Mouse (Mus musculus): Measurements from ENCODE around the gene Cxcl12.

The Cxcl12 gene

DNA sequence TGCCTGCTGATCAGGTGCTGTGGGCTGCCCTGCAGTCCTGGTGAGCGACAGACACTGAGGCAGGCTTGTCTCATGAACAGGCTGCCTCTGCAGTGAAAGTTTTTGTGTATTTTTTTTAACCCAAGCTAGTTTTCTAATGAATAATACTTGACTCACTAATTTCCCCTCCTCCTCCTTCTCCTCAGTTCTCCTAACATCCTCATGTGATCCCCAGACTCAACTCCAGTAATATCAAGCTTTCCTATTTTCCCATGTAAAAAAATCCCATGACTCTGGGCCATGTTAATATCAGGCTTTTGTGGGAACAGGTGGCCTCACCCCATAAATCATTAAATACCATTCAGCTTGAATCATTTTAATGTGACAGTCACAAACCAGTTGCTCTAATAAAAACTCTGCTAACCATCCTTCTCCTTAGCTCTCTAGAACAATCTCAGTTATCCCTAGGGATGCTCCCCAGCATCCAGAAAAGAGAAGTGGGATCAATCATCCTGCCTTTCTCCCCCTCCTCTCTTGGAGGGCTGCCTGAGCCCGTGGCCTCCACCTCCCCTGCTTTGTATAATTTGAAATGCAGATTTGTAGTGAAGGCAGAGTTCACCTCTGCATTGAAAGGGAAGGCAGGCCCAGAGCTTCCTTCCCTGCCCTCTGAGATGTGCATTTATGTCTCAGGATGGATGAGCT is 6.9 kb downstream of the Cxcl12 start:
- no peak for DNase-seq (ENCODE audit: low read depth, low spot score)

DNA sequence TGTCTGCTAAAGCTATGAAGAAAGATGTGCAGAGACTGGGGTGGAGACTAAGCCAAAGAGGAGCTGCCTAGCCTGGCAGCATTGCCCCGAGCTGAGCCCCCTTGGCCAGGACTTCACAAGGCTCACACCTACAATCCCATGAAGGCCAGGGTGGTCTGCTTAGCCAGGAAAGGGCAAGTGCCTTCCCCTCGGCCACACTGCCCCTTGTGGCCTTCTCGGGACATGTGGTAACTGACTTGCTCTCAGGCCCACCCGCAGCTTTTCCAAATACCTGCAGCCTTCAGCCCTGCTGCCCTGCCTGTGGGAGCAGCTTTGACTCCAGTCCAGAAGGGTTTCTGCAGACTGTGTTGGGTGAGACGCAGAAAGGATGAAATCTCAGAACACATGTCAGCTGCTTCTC is 8.1 kb downstream of the Cxcl12 start:
- no peak for DNase-seq (ENCODE audit: low read depth, low spot score)

DNA sequence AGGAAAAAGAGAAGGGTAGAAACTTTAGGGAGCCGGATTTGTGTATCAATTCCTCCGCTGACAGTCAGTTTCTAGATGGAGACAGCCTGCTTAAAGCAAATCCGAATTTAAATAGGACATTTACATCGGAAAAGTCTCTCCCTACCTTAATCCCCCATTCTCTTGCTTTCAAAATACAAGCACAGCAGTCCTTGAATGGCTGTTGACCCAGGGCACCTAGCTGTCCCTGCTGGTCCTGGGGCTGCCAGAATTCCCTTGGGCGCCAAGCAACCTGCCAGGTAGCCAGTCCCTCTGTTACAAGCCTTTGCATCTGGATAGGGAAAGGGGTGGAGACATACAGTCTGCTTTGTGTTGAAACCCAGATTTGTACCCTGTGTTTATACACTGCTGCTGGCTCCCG is 12.0 kb downstream of the Cxcl12 start:
- DNase-seq (ENCODE audit: low read depth, low spot score), result no peak

DNA sequence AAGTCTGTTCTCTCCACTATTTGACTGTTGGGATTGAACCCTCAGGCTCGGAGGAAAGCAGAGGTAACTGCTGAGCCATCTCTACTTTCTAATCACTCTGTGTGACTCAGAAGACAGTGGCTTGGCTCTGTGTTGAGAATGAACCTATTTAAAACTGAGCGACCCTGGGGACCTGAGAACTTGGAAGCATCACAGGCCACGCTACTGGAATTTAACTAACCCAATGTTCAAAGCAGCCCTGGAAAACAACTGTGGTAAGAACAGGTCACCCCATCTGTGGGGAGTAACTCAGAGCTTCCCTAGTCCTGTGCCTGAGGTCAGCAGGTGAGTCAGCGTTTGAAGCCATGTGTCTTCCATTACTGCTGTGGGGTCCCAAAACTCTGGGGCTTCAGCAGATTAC is 17.0 kb downstream of the Cxcl12 start:
- DNase-seq (ENCODE audit: low read depth, low spot score), result peak; percentile 67

DNA sequence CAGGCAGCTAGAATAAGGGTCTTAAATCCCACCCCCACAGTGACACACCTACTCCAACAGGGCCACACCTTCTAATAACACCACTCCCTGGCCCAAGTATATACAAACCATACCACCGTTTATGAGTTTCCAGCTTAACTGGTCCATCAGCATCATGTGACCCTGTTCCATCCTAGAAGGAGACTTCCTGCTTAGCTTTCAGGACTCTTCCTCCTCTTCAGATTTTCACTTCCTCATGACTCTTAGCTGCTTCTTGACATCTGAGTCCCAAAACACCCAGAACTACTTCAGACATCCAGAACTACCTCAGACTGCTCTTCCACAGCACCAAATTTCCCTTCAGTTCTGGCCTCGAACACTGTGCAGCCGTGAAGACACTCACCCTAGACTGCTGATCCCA is 22.1 kb downstream of the Cxcl12 start:
- DNase-seq (ENCODE audit: low read depth, low spot score), result no peak

DNA sequence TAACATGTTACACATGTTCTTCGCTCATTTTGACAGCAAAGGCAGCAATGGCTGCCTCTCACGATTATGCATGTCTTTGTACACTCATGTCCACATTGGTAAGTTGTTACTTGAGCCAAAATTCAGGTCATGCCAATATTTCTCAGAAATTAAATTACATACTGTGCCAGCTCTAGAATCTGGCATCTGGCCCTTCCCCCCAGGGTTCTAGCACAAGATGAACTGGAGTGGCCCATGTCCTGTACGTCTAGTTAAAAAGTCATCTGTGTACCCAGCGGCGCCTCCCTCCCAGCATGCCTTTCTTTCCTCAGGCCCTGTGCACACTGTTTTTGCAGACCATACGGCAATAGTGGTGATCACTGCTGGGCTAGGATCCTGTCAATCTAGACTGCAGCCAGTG is 23.4 kb downstream of the Cxcl12 start:
- DNase-seq (ENCODE audit: low read depth, low spot score), result no peak

DNA sequence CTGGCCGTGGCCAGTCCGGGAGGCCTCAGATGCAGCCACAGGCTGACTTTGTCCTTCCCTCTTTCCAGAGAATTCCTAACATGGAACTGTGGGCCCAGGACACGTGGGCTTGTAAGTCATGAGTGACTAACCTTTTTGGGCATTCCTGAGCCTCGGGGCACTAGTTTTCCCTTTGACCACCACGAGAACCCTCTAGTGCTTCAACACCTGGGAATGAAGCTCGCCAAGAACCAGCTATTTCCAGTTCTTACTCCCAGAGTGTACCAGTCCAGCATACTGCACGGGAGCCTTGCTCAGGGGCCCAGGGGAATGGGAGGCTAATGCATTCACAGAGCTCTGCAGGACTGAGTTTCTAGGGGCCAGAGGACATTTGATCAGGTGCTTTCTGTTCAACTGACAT is 24.3 kb downstream of the Cxcl12 start:
- peak; percentile 66 for DNase-seq (ENCODE audit: low read depth, low spot score)

DNA sequence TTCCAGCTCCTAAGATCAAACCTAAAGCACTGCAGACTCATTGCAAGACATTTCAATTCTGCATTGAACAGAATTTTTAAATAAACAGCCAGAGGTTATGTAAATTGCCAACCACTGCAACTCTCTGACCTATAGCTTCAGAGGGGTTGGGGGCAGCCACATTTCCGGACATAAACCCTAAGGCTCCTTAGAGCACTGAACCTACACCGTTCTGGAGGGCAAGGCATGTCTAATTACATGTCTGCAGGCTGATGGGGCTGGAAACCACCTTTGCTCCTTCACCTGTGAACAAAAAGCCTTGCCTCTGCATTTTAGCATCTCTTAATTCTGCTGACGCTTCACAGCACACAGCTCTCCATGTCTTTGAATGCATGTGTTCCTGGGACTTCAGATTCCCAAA is 26.9 kb downstream of the Cxcl12 start:
- DNase-seq (ENCODE audit: low read depth, low spot score), result no peak

DNA sequence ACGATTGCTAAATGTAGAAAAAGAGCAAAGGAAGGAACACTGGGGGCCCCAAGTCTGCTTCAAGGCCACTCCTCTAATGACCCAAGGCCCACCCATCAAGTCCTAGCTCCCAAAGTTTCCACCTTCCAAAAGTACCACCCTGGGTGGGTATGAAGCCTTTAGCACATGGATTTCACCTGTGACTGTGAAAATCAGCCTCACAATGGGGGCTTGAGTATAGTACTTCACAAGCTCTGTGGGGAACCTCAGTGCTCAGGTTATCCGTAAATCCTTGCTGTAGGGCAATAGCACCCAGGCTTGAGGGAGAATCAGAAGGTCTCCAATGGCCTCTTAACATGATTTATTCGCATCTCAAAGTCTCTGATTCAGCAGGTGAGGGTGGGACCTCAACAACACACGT is 30.5 kb downstream of the Cxcl12 start:
- no peak for DNase-seq (ENCODE audit: low read depth, low spot score)

DNA sequence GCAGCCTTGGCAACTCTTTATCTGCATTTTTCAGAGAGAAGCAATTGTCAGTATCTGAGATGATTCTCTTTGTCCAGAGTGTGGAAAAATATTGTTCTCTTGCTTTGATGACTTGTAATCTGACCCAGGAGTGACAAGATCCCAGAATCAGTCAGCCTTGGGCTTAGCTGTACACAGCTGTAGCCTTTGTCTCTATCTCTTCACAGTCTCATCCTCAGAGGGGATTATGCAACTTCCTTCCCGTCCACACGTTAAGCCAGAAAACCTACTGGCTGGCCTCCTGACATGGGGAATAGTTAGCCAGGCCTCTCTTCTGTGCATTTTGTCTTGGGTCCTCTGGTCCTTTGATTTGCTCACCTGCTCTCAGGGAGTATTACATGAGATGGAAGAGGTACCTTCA is 31.4 kb downstream of the Cxcl12 start:
- DNase-seq (ENCODE audit: low read depth, low spot score), result peak; percentile 42

DNA sequence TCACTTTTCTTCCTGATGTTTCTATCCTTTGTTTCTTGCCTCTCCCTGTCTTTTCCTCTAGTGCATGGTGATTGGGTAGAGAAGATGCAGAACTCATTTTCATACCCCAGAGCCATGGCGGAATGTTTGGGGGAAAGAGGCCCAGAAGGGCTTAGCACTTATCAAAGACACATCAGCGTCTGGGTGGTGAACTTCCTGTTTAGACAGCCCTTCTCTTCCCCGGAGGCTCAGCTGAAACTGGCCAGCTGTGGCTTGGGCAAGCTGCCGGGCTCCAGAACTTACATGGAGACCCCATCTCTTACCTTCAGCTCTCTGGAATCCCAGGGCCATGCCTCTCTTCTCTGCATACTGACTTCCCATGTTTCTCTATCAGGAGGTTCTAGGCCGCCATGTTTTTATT is 32.6 kb downstream of the Cxcl12 start:
- DNase-seq (ENCODE audit: low read depth, low spot score), result no peak

DNA sequence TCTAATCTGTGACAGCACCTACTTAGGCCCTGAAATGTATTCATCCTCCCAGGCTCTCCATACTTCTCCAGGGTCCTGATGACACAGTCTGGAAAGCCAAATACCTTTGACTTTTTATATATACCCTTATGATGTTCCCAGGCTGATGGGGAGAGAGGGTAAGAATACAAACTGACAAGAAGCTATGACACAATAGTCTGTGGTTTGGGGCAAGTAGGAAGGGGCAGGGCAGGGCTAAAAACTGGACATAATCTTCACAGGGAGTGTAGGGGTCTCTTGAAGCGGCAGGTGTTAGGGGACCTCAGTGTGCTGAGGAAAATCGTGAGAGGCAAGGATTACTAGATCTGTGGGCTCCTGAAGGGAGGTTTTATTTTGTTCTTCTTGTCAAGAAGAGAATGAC is 33.1 kb downstream of the Cxcl12 start:
- DNase-seq (ENCODE audit: low read depth, low spot score), result no peak

DNA sequence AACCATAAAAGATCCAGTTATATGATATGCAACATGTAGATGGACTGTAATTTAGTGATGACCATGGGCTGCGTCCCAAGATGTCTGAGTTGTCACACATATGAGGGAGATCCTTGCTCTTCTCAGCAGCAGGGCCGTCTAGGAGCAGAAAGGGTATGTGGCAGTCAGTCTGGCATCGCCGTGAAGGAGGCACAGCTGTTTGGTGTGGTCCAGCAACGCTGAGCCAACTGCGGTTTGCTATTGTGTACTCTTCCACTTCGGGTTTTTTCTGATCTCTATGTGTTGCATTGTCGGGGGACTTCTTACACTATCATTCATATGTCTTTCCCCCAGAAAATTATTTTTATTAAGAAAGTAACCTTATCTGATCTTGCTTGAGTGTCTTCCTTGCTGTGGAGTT is 33.5 kb downstream of the Cxcl12 start:
- DNase-seq (ENCODE audit: low read depth, low spot score), result no peak

DNA sequence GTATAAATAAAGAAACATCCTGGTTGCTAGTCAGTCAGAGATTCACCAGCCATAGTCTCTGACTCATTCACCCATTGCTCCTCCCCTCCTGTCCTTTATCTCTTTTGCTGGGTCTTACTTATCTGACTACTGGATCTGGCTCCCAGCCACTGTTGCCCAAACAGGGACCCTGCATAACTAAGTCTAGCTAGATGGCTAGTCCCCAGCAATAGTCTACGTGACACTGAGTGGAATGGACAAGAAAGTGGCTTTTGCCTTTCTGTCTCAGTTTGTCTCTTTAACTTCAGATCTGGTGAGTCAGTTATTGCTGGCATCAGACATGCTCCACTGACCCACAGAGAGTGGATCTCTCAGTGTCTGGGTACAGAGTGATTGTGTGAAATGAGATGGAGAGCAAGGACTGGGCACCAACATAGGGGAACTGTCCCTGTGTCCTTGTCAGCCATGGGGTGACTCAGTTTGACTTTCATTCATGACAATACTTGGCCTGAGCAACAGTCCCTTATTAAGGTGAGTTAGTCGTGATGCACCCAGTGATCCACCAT is 34.6 kb downstream of the Cxcl12 start:
- peak; percentile 62 for DNase-seq (ENCODE audit: low read depth, low spot score)

DNA sequence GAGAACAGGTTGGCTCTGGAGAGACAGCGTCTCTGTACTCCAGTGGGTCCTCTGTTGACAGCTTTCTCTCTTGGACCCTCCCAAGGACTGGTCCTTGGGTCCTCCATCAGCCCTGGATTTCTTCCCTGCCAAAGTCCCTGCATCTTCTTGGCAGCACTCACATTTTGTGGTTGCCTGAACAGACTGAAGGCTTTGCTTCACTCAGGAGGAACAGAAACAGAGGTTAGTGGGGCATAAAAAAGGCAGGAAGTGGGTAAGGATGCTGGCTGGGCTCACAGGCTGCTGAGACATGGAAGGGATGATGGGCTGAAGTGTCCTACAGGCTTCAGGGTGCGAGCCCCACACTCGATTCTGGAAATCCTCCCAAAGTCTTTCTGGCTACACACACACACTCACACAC is 35.8 kb downstream of the Cxcl12 start:
- peak; percentile 61 for DNase-seq (ENCODE audit: low read depth, low spot score)

DNA sequence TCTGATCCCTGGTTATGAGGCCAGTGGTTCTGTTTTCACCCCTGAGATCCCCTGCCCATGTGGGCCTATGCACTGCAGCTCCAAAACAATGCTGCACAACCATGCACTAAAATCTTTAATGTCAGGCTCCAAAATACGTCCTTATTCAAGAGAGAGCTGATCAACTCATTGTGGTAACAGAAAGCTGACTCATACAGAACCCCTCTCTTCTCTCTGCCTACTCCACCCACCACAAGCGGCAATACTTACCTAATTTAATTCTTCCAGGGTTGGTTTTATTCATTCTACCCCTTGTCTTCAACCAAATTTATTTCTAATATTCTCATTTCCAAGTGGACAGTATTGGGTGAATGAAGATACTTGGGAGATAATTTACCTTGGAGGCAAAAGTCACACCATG is 38.5 kb downstream of the Cxcl12 start:
- DNase-seq (ENCODE audit: low read depth, low spot score), result peak; percentile 46

DNA sequence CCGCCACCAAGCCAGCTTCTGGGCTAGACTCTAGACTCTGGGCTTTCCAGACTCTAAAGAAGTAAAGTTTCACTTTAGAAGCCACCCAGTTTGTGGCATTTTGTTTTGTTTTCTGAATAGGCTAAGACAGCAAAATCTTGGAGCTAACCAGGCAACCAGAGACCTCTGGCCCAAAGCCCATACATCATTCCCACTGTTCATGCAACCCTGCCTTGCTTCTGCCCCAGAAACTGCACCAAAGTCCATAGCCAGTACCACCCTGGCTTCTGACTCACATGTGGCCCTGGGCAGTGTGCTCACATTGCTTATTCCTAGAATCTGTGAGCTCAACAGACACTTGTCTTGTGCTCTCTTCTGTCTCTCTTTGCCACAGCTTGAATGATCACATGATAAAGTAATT is 39.0 kb downstream of the Cxcl12 start:
- DNase-seq (ENCODE audit: low read depth, low spot score), result peak; percentile 91

DNA sequence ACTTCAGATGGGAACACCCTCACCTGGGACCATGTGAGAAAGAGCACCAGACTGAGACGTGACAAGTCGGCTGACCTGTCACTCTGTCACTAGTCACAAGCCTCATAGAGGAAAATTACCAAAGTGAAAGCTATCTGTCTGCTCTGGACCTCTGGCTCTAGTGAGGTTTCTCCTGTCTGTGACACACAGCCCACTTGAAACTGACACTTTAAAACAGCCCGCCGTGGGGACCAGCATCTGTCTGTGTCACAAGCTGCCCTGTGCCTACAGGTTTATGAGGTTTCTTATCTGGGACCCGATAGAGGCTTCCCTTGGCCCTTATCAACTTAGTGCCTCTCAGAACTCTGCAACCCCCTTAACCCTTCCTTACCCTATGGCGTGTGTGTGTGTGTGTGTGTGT is 41.8 kb downstream of the Cxcl12 start:
- DNase-seq (ENCODE audit: low read depth, low spot score), result no peak

DNA sequence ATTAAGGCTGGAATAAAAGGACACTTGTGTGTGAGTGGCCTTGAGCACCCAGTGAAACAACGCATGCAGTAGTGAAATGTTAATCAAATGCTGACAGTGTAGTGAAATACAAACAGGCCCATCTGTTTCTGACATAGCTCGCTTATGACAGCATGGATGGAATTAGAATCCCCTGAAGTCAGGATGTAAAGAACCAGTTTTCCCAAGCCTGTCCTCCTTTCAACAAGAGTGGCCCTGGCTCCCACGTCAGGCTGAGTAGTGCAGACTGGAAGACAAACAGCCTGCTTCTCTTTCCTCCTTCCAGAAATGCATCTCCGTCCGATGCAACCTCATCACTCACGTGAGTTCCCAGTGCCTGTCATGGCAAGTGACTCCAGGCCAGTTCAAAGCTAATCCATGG is 42.2 kb downstream of the Cxcl12 start:
- DNase-seq (ENCODE audit: low read depth, low spot score), result no peak

DNA sequence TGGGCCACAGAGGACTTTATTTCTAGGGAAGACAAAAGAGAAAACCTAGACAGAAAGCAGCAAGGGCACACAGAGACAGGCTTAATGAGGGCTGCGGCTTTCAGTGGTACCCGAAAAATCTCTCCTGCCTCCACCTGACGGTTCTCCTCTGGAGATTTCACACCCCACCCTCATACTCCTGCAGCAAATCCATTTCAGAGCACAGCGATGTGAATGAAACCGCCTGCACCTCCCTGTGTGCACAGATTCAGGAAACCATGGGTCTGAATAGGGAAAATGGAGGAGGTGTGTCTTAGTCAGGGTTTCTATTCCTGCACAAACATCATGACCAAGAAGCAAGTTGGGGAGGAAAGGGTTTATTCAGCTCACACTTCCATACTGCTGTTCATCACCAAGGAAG is 46.2 kb downstream of the Cxcl12 start:
- no peak for DNase-seq (ENCODE audit: low read depth, low spot score)

DNA sequence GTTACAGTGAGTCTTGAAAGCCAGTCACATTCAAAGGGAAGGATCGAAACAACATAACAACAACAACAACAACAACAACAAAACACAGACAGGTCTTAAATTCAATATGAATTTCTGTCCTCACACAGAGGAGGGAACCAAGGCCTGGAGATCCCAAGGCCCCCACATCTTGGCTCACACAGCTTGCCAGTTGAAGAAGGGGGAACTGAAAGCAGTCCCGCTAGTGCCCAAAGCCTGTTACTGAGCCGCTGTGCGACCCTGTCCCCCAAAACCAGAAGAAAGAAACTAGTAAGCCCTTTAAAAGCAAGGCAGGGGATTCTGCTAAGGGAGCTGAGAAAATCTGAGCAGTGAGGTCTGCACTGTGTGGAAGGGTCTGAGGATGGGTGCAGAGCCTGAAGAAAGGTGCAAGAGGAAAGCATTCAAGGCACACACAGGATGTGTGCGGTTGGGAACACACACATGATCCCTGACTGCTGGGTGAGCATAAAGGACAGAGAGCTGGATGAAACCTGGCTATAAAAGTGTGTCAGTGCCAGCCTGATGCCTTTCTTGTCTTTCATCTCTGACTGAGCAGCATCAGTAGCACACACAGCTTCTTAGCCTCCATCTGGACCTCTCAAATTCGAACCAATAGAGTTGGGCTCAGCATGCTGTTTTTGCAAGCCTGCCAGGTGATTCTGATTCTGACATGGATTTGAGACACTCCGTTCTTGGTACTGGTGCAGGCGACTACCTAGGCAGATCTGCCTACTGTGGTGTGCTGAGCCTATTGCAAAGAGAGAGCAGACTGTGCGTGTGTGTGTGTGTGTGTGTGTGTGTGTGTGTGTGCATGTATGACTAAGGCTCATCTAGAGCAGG is 50.3 kb downstream of the Cxcl12 start:
- DNase-seq (ENCODE audit: low read depth, low spot score), result no peak

DNA sequence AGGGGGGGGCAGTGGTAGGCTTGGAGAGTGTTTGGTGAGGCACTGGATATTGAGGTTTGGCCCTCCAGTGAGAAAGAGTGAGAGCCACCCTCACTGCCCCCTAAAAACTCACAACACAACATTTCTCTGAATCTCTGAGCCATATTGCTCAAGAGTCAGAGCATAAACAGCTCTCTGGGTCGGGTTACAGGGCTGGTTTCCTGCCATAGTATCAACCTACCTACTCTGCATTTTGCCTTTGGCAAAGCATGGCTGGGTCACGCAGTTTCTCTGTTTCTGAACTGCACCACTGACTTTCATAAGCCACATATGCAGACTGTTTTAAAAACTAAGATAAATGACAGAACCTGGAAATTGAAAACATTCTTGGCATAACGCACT is 51.0 kb downstream of the Cxcl12 start:
- peak; percentile 83 for DNase-seq (ENCODE audit: low read depth, low spot score)

DNA sequence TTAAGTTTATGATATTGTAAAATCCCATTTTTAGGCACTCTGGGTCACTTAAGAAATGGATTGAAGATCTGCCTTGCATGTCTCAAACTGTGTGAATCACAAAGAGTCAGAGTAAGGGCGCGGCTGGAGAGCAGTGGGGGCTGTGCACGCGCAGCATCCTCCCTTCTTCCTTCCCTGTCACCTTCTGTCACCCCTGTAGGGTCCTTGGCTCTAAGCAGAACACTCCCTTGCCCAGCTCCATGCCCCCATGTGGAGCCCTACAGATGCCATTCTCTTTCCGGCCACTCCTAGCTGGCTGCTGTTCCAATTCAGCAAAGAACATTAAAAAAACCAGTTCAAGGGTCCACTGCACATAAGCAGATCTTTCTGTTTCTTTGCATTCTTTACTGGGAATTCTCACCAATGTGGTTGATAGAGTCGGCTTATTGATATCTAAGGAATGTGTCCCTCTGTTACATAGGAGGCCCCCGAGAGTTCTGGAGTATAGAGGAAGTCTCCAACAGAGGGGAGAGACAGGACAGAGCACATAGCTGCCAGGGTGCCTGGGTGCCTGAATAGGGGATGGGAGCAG is 51.7 kb downstream of the Cxcl12 start:
- DNase-seq (ENCODE audit: low read depth, low spot score), result peak; percentile 61

All from 3T3-L1 (cell line).